Mouse (Mus musculus) limb, embryonic 14.5 days (tissue): ENCODE results near the gene Plekhh2. TPM values are rescaled to one million over a fixed set of nuclear protein-coding genes. Genes with fewer than 3 reads are reported as not detected.

Experiments
- ATAC-seq: fragments of 200-750 bp; cut with Nextera tagmentation; 2 replicates; pipeline ENCODE4 v1.8.0; 2017; ENCODE audit warnings: low read depth, moderate number of reproducible peaks, moderate TSS enrichment; ENCODE audit not compliant: low FRiP score
- DNase-seq: peaks from one replicate; pipeline ENCODE4 v3.0.0-alpha.2; 2015; ENCODE audit warnings: low spot score
- H3K27ac ChIP-seq: fragments of 300-500 bp; sonication (generic); replicated peaks from 2 replicates; pipeline ENCODE4 v1.5.1; 2014; ENCODE audit warnings: low read depth, mild to moderate bottlenecking, low read length, moderate library complexity, mixed read lengths
- H3K27me3 ChIP-seq: fragments of 300-500 bp; sonication (generic); 2 replicates; pipeline ENCODE4 v1.6.1; 2014; ENCODE audit warnings: low read length, mixed read lengths; ENCODE audit not compliant: control insufficient read depth, insufficient read depth
- H3K36me3 ChIP-seq: fragments of 300-500 bp; sonication (generic); 2 replicates; pipeline ENCODE4 v1.6.1; 2014; ENCODE audit warnings: mild to moderate bottlenecking, low read length, moderate library complexity, mixed read lengths; ENCODE audit not compliant: control insufficient read depth, insufficient read depth
- H3K4me1 ChIP-seq: fragments of 300-500 bp; sonication (generic); 2 replicates; pipeline ENCODE4 v1.6.1; 2014; ENCODE audit warnings: antibody characterized with exemption, low read length, mixed read lengths; ENCODE audit not compliant: control insufficient read depth, insufficient read depth
- H3K4me2 ChIP-seq: fragments of 300-500 bp; sonication (generic); replicated peaks from 2 replicates; pipeline ENCODE4 v1.6.1; 2014; ENCODE audit warnings: low read depth, mild to moderate bottlenecking, low read length, moderate library complexity; ENCODE audit not compliant: severe bottlenecking
- H3K4me3 ChIP-seq: fragments of 300-500 bp; sonication (generic); replicated peaks from 2 replicates; pipeline ENCODE4 v1.5.1; 2014; ENCODE audit warnings: low read length
- H3K9ac ChIP-seq: fragments of 300-500 bp; sonication (generic); 2 replicates; pipeline ENCODE4 v1.6.1; 2014; ENCODE audit warnings: mild to moderate bottlenecking, low read depth, low read length, moderate library complexity; ENCODE audit not compliant: severe bottlenecking
- H3K9me3 ChIP-seq: fragments of 300-500 bp; sonication (generic); 2 replicates; pipeline ENCODE4 v1.6.1; 2016; ENCODE audit warnings: low read length; ENCODE audit not compliant: control insufficient read depth
- POLR2A ChIP-seq: fragments of 200-500 bp; IDR thresholded peaks from 2 replicates; pipeline ENCODE4 v1.8.0; 2012; ENCODE audit warnings: inconsistent platforms, mild to moderate bottlenecking, moderate library complexity, borderline replicate concordance; ENCODE audit not compliant: insufficient read depth, insufficient read length; ENCODE audit errors: extremely low read depth
- WGBS: fragments of 180-500 bp; shearing (Covaris S2); extraction: QIAGEN DNeasy Blood & Tissue Kit; methylation state at CpG from one replicate; pipeline ENCODE4 v1.1.7; 2014; 5-methylcytosine and 5-hydroxymethylcytosine counted together
- polyA plus RNA-seq, 2 experiments: library from polyadenylated mRNA; depleted of rRNA in 1 of 2; stranded (reverse) in 1 of 2; unstranded in 1 of 2; fragments of >200 nt; fragmentation: Nextera tagmentation in 1 of 2; extraction: Ambion mirVana in 1 of 2; gene quantifications; 2 replicates each; pipeline versions ENCODE4 v1.2.1 to v1.2.3; 2012 to 2014

Plekhh2 gene
- polyA plus RNA-seq, 2 experiments: 12.8 to 24.5 TPM

GRCm38 (mm10) chr17:84650302-84651017, 138.8 kb downstream of the Plekhh2 start:
- H3K9me3 ChIP-seq: no peaks in the 10 kb centered on the region
- H3K4me2 ChIP-seq: no peak overlapping the region
- ATAC-seq (no peak), DNase-seq (no peak)
- no peak for TF ChIP-seq POLR2A
- no peak overlapping the region for H3K9ac ChIP-seq
- peaks cover 18% of the 10 kb centered on the region for H3K36me3 ChIP-seq
- H3K4me1 ChIP-seq: peaks cover under 1% of the 10 kb centered on the region; the same call in 1 of the 2 replicates
- no peak overlapping the region for H3K27ac ChIP-seq
- H3K4me3 ChIP-seq: no peak overlapping the region
- WGBS: 84% methylated on average over 9 of the region's 9 CpGs
- no peaks in the 10 kb centered on the region for H3K27me3 ChIP-seq

- Histone ChIP-seq H3K27me3 (no peaks in the 10 kb centered on the region), H3K9me3 (no peaks in the 10 kb centered on the region), H3K4me1 (no peaks in the 10 kb centered on the region), H3K4me3 (no peak overlapping the region), H3K9ac (no peak overlapping the region), H3K27ac (no peak overlapping the region), H3K36me3 (peaks cover 21% of the 10 kb centered on the region), H3K4me2 (no peak overlapping the region)
- no peak for DNase-seq
- WGBS: 91% methylated on average over 9 of the region's 9 CpGs
- no peak for TF ChIP-seq POLR2A
- no peak for ATAC-seq
Observed at GRCm38 (mm10) chr17:84653544-84653943, 141.8 kb downstream of the Plekhh2 start.

GRCm38 (mm10) chr17:84656205-84656604, 144.5 kb downstream of the Plekhh2 start:
- 56% methylated on average over 5 of the region's 5 CpGs for WGBS

GRCm38 (mm10) chr17:84656653-84657421, 145.1 kb downstream of the Plekhh2 start:
- TF ChIP-seq POLR2A: no peak
- WGBS: 73% methylated on average over 19 of the region's 19 CpGs
- ATAC-seq: no peak

More at GRCm38 (mm10) chr17:84656205-84656604, 144.5 kb downstream of the Plekhh2 start:
- Histone ChIP-seq H3K4me3 (no peak overlapping the region), H3K9ac (no peak overlapping the region), H3K9me3 (no peaks in the 10 kb centered on the region), H3K36me3 (peaks cover 15% of the 10 kb centered on the region), H3K4me2 (no peak overlapping the region), H3K27me3 (no peaks in the 10 kb centered on the region), H3K27ac (no peak overlapping the region), H3K4me1 (no peaks in the 10 kb centered on the region)
- DNase-seq: no peak
- TF ChIP-seq POLR2A: no peak
- no peak for ATAC-seq

GRCm38 (mm10) chr17:84657422-84657732, 145.7 kb downstream of the Plekhh2 start:
- Histone ChIP-seq H3K4me3 (no peak overlapping the region), H3K27me3 (no peaks in the 10 kb centered on the region), H3K4me1 (peaks cover 6% of the 10 kb centered on the region; the same call in 1 of the 2 replicates), H3K4me2 (no peak overlapping the region), H3K27ac (no peak overlapping the region), H3K9ac (no peak overlapping the region), H3K36me3 (peaks cover 15% of the 10 kb centered on the region), H3K9me3 (no peaks in the 10 kb centered on the region)
- ATAC-seq: no peak
- WGBS: 62% methylated on average over 3 of the region's 3 CpGs
- no peak for TF ChIP-seq POLR2A
- peak; percentile 16 for DNase-seq

More at GRCm38 (mm10) chr17:84656653-84657421, 145.1 kb downstream of the Plekhh2 start:
- no peak overlapping the region for H3K4me3 ChIP-seq
- H3K27ac ChIP-seq: no peak overlapping the region
- peaks cover 15% of the 10 kb centered on the region for H3K36me3 ChIP-seq
- H3K9me3 ChIP-seq: no peaks in the 10 kb centered on the region
- H3K4me2 ChIP-seq: no peak overlapping the region
- no peaks in the 10 kb centered on the region for H3K27me3 ChIP-seq
- H3K4me1 ChIP-seq: peaks cover 2% of the 10 kb centered on the region; the same call in 1 of the 2 replicates
- DNase-seq: no peak
- no peak overlapping the region for H3K9ac ChIP-seq
